Mouse (Mus musculus): ENCODE results near the gene Gabbr1. TPM values are rescaled to one million over a fixed set of nuclear protein-coding genes. Genes with fewer than 3 reads are reported as not detected.

Gabbr1 gene
- total and polyA plus RNA-seq, 2 experiments from 2014 or later: 116 to 639 TPM

DNA sequence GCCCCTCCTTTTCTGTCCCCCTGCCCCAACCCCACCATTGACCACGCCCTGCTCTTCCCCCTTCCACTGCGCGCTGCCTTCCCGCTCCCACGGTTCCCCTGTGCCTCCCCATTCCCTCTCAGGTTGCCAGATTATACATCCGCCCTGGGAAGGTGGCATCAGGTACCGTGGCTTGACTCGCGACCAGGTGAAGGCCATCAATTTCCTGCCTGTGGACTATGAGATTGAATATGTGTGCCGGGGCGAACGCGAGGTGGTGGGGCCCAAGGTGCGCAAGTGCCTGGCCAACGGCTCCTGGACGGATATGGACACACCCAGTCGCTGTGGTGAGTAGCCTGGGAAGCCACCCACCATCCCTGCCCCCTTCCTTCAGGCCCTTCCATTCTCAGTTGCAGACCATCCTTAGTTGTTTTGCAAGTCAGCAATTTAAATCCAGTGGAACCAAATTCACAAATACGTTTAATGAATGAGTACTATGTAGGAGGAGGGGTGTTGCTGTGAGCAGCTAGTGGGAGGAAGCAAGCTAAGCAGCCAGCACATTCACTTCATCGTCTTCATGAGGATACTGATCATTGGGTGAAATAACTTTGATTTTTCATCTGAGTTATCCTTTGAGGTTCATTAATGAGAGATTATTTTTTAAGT lies 1.7 kb downstream of the Gabbr1 start:
- no peak for TF ChIP-seq CTCF (IDR thresholded peaks at IDR 0.05)
- Histone ChIP-seq H3K27ac (ENCODE audit: low read depth, low read length) (peak overlapping the region; percentile 98), H3K27me3 (ENCODE audit: insufficient read depth, low read length) (no peaks in the 10 kb centered on the region), H3K36me3 (ENCODE audit: insufficient read depth, low read length) (no peaks in the 10 kb centered on the region), H3K4me2 (ENCODE audit: low read depth, low read length, poor library complexity, severe bottlenecking) (peak overlapping the region; percentile 73), H3K4me1 (ENCODE audit: insufficient read depth, low read length) (peaks cover 3% of the 10 kb centered on the region; the same call in 1 of the 2 replicates), H3K4me3 (ENCODE audit: low read depth, low read length) (peak overlapping the region; percentile 94), H3K9ac (replicated peaks; ENCODE audit: low read length, poor library complexity, severe bottlenecking) (peak overlapping the region; percentile 99), H3K9me3 (ENCODE audit: low read length) (no peaks in the 10 kb centered on the region)
- ATAC-seq (ENCODE audit: low FRiP score): no peak
- 16% methylated on average over 19 of the region's 19 CpGs for WGBS
- DNase-seq (ENCODE audit: low spot score): no peak

DNA sequence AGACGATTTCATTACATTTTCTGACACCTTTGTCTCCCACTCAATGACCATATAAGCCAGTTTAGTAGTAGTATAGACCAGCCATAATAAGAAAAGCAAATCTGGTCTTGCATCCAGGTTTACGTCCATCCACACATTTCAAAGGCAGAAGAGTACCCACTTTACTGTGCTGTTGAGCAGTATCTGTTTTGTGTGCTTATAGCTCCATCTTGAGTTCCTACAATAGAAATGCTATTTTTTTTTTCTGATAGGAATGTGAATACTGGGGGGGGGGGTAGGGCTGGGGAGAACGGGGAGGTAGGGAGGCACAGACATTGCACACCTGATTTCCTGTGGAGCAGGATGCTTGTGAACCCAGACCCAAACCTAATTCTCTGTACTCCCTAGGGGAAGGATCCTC lies 2.2 kb downstream of the Gabbr1 start:
- 21% methylated on average over 3 of the region's 3 CpGs for WGBS
- Histone ChIP-seq H3K4me2 (ENCODE audit: low read depth, low read length, poor library complexity, severe bottlenecking) (peak overlapping the region; percentile 73), H3K9ac (replicated peaks; ENCODE audit: low read length, poor library complexity, severe bottlenecking) (peak overlapping the region; percentile 40; the same call in 1 of the 2 replicates), H3K27ac (ENCODE audit: low read depth, low read length) (no peak overlapping the region), H3K27me3 (ENCODE audit: insufficient read depth, low read length) (no peaks in the 10 kb centered on the region), H3K4me3 (ENCODE audit: low read depth, low read length) (peak overlapping the region; percentile 94), H3K9me3 (ENCODE audit: low read length) (no peaks in the 10 kb centered on the region), H3K36me3 (ENCODE audit: insufficient read depth, low read length) (no peaks in the 10 kb centered on the region), H3K4me1 (ENCODE audit: insufficient read depth, low read length) (peaks cover 3% of the 10 kb centered on the region; the same call in 1 of the 2 replicates)
- peak; percentile 73 for DNase-seq (ENCODE audit: low spot score)
- TF ChIP-seq CTCF (IDR thresholded peaks at IDR 0.05): peak; percentile 74
- ATAC-seq (ENCODE audit: low FRiP score): no peak

DNA sequence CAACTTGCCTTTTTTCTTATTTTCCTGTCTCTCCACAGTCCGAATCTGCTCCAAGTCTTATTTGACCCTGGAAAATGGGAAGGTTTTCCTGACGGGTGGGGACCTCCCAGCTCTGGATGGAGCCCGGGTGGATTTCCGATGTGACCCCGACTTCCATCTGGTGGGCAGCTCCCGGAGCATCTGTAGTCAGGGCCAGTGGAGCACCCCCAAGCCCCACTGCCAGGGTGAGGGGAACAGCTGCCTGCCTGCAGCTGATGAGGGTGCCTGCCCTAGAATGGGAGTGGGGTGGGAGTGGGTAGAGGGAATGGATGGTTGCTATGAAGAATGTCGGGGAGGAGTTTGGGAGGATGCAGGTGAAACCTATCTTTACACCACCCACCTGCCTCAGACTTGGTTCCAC lies 2.6 kb downstream of the Gabbr1 start:
- H3K9me3 ChIP-seq (ENCODE audit: low read length): no peaks in the 10 kb centered on the region
- DNase-seq (ENCODE audit: low spot score): no peak
- no peaks in the 10 kb centered on the region for H3K27me3 ChIP-seq (ENCODE audit: insufficient read depth, low read length)
- peak overlapping the region; percentile 40; the same call in 1 of the 2 replicates for H3K9ac ChIP-seq (replicated peaks; ENCODE audit: low read length, poor library complexity, severe bottlenecking)
- WGBS: 57% methylated on average over 7 of the region's 7 CpGs
- peaks cover 3% of the 10 kb centered on the region; the same call in 1 of the 2 replicates for H3K4me1 ChIP-seq (ENCODE audit: insufficient read depth, low read length)
- ATAC-seq (ENCODE audit: low FRiP score): no peak
- H3K27ac ChIP-seq (ENCODE audit: low read depth, low read length): no peak overlapping the region
- H3K4me3 ChIP-seq (ENCODE audit: low read depth, low read length): peak overlapping the region; percentile 94
- peak overlapping the region; percentile 73 for H3K4me2 ChIP-seq (ENCODE audit: low read depth, low read length, poor library complexity, severe bottlenecking)
- H3K36me3 ChIP-seq (ENCODE audit: insufficient read depth, low read length): peaks cover 3% of the 10 kb centered on the region; the same call in 1 of the 2 replicates
- TF ChIP-seq CTCF (IDR thresholded peaks at IDR 0.05): no peak

DNA sequence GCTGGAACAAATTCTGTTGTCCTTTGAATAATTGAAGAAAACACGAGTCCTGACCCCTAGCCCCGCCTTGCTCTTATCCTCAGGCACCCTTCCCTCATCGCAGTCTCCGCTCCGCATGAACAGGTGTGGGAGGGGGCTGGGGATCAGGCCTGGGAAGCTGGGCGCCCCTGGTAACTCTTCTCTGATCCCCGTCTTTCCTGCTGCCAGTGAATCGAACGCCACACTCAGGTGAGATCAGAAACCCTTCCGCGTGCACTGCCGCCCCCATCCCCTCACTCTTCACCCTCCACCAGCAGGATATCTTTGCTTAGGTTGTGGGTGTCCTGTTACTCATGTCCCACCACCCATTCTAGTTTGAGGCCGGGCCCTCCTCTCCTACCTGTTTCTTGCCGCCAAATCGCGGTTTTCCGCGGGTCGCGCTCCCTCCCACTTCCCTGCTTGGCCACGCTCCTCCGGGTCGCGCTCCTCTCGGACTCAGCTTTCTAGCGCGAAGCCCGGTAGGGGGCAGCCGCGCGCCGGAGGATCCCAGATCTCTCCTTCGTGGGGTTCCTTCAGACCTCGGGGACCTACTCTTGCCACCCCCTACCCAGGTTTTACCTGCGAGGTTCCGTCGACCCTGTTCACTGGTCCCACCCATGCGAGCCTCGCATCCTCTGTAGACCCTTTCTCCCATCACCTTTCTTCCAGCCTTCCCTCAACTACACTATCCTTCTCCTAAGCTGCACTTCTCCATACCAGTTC lies 4.0 kb downstream of the Gabbr1 start:
- TF ChIP-seq CTCF (IDR thresholded peaks at IDR 0.05): peak; percentile 78
- 2% methylated on average over 39 of the region's 39 CpGs for WGBS
- H3K9ac ChIP-seq (replicated peaks; ENCODE audit: low read length, poor library complexity, severe bottlenecking): peak overlapping the region; percentile 90
- ATAC-seq (ENCODE audit: low FRiP score): peak; percentile 22; the same call in 1 of the 2 replicates
- H3K4me3 ChIP-seq (ENCODE audit: low read depth, low read length): peak overlapping the region; percentile 94
- H3K27ac ChIP-seq (ENCODE audit: low read depth, low read length): peak overlapping the region; percentile 85
- DNase-seq (ENCODE audit: low spot score): peak; percentile 73
- peaks cover 11% of the 10 kb centered on the region for H3K36me3 ChIP-seq (ENCODE audit: insufficient read depth, low read length)
- peaks cover 3% of the 10 kb centered on the region; the same call in 1 of the 2 replicates for H3K4me1 ChIP-seq (ENCODE audit: insufficient read depth, low read length)
- H3K4me2 ChIP-seq (ENCODE audit: low read depth, low read length, poor library complexity, severe bottlenecking): peak overlapping the region; percentile 73
- H3K9me3 ChIP-seq (ENCODE audit: low read length): no peaks in the 10 kb centered on the region
- H3K27me3 ChIP-seq (ENCODE audit: insufficient read depth, low read length): no peaks in the 10 kb centered on the region

DNA sequence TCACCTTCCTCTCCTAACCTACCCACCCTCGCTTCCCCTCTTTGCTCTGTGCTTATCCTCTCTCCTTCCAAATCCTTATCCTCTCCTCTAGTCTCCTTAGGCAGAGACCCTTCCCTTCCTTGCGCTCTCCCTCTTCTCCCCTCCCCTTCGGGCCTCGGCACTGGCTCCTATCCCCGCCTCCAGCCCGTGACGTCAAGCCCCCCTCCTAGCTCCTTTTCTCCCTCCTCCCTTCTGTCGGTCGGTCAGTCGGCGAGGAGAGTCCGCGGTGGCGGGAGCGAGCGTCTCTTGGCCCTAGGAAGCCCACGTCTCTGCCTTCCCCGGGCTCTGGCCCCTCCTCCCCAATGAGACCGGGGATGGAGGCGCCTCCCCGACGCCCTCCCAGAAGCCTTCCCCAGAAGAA lies 4.6 kb downstream of the Gabbr1 start:
- peak; percentile 94 for DNase-seq (ENCODE audit: low spot score)
- Histone ChIP-seq H3K27me3 (ENCODE audit: insufficient read depth, low read length) (no peaks in the 10 kb centered on the region), H3K4me1 (ENCODE audit: insufficient read depth, low read length) (peaks cover 3% of the 10 kb centered on the region; the same call in 1 of the 2 replicates), H3K4me3 (ENCODE audit: low read depth, low read length) (peak overlapping the region; percentile 94), H3K36me3 (ENCODE audit: insufficient read depth, low read length) (peaks cover 16% of the 10 kb centered on the region), H3K9ac (replicated peaks; ENCODE audit: low read length, poor library complexity, severe bottlenecking) (peak overlapping the region; percentile 90), H3K4me2 (ENCODE audit: low read depth, low read length, poor library complexity, severe bottlenecking) (peak overlapping the region; percentile 73), H3K27ac (ENCODE audit: low read depth, low read length) (peak overlapping the region; percentile 85), H3K9me3 (ENCODE audit: low read length) (no peaks in the 10 kb centered on the region)
- peak; percentile 67 for ATAC-seq (ENCODE audit: low FRiP score)
- under 1% methylated on average over 22 of the region's 22 CpGs for WGBS
- no peak for TF ChIP-seq CTCF (IDR thresholded peaks at IDR 0.05)

DNA sequence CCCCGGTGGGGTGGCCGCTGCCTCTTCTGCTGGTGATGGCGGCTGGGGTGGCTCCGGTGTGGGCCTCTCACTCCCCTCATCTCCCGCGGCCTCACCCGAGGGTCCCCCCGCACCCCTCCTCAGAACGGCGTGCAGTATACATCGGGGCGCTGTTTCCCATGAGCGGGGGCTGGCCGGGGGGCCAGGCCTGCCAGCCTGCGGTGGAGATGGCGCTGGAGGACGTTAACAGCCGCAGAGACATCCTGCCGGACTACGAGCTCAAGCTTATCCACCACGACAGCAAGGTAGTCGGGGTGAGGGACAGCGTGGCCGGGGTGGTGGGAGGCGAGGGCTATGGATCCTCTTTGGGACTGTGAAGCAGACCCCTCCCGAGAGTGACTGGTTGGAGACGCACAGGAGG lies 5.1 kb downstream of the Gabbr1 start:
- H3K4me2 ChIP-seq (ENCODE audit: low read depth, low read length, poor library complexity, severe bottlenecking): peak overlapping the region; percentile 73

More for the DNA sequence above, 5.1 kb downstream of the Gabbr1 start:
- no peak for TF ChIP-seq CTCF (IDR thresholded peaks at IDR 0.05)
- DNase-seq (ENCODE audit: low spot score): peak; percentile 28
- Histone ChIP-seq H3K4me3 (ENCODE audit: low read depth, low read length) (peak overlapping the region; percentile 94), H3K4me1 (ENCODE audit: insufficient read depth, low read length) (peaks cover 3% of the 10 kb centered on the region; the same call in 1 of the 2 replicates), H3K9me3 (ENCODE audit: low read length) (no peaks in the 10 kb centered on the region), H3K36me3 (ENCODE audit: insufficient read depth, low read length) (peaks cover 18% of the 10 kb centered on the region), H3K9ac (replicated peaks; ENCODE audit: low read length, poor library complexity, severe bottlenecking) (peak overlapping the region; percentile 90), H3K27ac (ENCODE audit: low read depth, low read length) (peak overlapping the region; percentile 85), H3K27me3 (ENCODE audit: insufficient read depth, low read length) (no peaks in the 10 kb centered on the region)
- 4% methylated on average over 27 of the region's 27 CpGs for WGBS
- peak; percentile 20 for ATAC-seq (ENCODE audit: low FRiP score)

All from midbrain, postnatal 0 days (tissue).